Mouse (Mus musculus) activated CD4-positive, CD25-positive, alpha-beta regulatory T cell, adult 4 months (primary cell): ENCODE data around the gene Wnt7b. TPM values are rescaled to one million over a fixed set of nuclear protein-coding genes. Genes with fewer than 3 reads are reported as not detected.

Experiments
- ATAC-seq: one replicate; pipeline ENCODE4 v1.8.0; 2017
- polyA plus RNA-seq, 2 experiments: library from polyadenylated mRNA; unstranded; fragments of 100-300 nt; shearing (Covaris generic); gene quantifications; one replicate each; pipeline ENCODE4 v1.2.1; 2017

Wnt7b gene
- polyA plus RNA-seq = not detected

DNA sequence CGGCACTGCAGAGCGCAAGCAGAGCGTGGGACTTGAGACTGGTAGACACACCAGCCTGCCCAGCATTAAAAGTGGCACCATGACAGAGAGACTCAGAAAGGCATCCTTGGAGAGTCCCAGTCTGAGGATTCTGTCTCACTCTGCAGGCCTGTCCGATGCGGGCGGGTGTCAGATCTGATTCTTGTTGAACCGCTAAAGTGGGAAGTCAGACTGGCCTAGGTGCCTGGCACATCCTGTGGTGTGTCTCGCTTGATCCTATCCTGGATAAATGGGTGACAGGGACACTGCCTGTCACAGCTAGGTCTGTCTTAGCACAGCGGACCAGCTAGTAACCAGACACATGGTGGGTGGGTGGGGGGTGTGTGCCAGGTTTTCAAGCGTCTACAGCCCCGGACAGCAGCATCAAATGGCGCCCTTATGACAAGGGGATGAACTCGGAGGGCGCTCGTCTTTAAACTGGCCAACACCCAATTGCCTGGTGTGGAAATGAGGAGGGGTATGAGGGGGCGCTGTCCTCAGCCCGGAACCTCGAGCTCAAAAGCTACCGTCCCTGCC lies at the start of gene Wnt7b:
Wnt7b (minus strand) TSS at position 118 of the 555 bp plus-strand sequence.
- no peak for ATAC-seq

DNA sequence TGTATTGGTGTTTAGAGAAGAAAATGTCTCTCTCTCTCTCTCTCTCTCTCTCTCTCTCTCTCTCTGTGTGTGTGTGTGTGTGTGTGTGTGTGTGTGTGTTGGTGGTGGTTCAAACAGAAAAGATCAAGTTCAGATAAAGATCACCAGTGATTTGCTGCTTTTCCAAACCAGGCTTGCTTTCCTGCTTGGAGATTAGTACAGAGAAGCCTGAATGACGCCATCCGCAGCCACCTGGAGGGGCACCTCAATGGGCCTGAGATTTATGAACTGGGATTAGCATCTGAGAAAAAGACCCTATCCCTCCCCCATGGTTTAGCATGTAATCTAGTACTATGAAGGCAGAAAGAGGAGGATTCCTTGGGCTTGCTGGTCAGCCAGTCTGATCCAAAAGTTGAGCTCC lies 49.3 kb upstream of the Wnt7b start:
- ATAC-seq = no peak

DNA sequence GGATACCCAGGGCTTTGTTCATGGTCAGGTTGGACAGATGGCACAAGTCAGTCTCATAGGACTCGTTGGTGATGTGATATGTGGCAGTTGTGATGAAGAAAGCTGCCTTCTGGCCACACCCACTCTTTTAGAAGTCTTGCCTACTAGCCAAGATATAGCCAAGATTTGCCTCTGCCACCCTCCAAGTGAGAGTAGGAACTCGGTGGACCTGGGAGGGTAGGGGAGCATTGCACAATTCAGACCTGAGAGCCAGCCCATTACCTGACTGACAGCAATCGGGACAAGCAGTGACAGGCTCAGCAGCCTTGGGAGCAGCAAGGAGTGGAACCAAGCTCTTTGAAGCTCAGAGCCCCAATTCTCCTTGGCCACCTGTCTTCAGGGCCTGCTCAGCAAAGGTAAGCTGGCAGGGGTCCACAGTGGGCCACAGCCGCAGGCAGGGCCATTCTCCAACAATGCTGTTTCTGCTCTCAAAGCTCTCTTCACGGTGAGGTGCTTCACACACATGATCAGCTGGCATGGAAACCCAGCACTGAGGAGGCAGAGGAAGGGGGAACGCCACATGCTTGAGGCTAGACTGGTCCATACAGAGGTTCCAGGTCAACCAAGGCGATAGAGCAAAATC lies 47.8 kb upstream of the Wnt7b start:
- ATAC-seq = no peak

DNA sequence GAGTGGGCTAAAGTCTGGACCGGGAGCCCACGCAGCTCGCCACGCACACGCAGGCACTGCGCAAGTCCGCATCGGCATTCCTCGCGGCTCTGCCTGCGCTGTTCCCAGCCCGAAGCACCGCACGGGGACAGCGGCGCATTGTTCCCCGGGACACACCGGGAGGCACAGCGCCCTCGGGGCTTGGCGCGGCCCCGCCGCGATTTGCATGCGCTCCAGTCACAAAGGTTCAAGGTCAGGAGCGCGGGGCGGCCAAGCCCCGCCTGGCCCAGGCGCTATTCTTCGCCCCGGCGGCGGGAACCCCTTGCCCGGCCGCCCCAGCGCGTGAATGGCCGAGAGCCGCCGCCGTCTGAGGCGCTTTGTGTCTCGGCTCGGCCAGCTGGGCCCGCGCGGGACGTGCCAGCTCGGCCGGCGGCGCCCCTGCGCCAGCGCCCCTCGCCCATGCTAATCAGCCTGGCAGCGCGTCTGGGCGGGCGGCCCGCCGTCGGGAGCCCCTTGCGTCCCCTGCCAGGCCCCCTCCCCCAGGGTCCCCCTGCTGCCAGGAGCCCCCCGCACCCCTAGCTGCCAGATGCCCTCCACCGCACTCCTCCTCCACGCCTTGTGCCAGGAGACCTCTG lies 43.5 kb upstream of the Wnt7b start:
- no peak for ATAC-seq

DNA sequence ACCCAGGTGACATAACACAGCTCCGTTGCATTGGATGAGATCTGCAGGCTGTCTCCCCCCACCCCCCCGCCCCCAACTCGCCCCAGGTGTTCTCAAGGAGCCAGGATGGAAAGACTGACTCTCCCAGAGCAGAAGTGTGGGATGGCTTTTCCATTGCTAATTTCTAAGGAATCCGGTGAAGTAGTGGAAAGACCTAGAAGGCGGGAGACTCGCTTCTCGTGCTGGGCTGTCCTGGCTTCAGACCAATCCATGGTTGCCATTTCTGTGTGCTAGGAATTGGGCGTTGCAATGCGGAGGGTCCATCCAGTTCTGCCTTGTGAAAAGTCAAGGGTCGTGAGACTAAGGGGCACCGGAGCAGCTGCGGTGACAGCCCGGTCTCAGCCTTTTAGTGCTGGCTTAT lies 39.9 kb upstream of the Wnt7b start:
- ATAC-seq = no peak

DNA sequence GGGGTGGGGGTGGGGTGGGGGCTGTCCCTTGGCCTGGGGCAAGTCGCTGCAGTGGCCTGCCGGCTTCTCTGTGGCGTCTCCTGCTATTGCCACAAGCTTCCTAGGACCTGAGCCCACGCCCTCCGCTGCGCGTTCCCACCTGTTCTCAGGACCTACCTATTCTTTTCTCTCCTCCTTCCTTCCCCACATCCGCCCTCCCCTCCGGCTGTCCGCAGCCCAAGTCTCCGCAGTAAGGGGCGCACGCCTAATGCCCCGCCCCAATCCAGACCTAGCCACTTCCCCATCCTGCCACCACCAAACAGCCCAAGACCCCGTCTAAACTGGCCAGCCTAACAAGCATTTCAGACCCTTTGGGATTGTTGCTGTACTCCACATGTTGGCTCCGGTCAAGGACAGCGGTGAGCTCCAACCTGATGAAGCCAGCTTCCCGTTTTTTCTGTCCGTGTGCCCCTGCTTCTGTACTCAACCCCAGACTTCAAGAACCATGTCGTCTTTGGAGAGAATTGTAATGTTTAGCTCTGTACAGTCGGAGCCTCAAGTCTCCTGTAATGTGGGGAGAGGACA lies 33.3 kb upstream of the Wnt7b start:
- no peak for ATAC-seq

DNA sequence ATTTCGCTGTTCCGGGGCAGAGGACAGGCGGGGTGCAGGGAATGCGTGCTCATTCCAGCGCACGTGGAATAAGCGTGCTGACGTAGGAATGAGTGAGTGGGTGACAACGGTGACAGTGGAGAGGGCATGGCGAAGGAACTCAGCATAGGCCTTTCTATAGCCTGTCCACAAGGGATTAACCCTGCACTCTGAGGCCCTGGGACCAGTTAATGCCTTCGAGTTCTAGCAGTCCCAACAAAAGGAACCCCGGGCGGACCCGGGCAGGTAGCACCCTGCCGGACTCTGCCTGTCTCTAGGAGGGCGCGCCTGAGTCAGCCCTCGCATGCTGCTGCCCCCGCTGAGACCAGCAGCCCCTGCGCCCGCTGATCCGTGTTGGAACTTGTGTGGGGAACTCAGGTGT lies 32.8 kb upstream of the Wnt7b start:
- ATAC-seq = no peak

DNA sequence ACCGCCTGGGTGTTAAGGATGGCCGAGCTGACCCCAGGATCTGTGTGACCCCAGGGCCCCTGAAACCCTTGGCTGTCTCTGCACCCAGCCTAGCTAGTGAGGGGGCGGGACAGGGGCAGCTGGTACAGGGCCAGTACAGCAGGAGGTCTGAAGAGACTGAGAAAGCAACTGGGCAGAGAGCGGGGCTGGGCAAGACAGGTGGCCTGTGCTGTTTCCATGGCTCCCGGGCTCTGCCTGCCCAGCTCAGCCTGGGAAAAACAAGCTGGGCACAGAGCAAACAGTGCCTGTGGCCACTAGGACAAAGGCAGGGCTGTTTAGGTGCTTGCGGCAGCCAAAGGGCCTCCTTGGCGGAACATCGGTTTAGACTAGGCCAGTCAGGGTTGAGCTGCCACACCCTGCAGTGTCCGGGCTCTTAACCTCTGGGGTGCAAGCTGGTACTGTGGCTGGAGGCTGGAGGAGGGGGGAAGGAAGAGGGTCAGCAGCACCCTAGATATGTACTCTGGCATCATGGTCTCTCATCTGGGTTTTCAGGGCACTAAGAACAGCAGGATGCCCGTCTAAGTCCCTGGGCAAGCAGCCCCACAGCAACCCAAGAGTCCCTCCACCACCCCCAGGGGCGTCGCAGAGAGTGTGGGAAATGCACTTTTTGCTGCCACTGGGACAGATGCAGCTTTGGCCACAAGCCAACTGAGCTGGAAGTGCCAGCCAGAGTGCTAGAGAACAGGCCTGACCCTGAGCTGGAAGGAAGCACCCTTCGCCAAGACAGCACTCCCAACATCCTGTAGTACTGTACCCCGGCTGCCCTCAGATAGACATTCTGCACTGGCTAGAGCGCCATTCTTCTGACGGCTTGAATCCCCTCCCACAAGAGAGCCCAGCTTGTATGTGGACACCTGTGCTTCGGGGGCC lies 31.3 kb upstream of the Wnt7b start:
- no peak for ATAC-seq

DNA sequence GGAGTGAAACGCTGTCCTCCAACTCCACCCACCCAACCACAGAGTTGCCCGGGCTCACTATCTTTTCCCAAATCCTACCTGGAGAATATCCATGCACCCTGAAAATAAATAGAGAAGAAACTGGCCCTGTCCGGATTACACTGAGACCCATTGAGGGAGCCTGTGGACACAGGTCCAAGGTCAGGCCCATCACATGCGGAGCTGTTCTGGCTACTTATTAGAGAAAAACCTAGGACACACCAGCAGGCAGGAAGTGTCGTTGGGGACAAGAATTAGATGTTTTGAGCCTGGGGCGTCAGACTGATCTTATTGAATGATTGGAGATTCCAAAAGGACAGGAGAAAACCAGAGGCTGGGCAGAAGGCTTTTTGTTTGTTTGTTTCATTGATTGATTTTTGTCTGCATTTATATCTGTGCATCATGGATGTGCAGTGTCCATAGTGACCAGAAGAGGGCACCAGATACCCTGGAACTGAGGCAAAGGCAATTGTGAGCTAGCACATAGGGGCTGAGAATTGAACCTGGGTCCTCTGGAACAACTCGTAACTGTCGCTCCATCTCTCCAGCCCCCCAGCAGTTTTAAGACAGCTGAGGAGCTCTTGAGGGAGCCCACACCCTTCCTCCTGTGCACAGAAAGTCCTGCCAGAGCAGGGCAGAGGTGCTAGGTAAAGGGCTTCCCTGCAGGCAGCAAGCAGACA lies 30.5 kb upstream of the Wnt7b start:
- no peak for ATAC-seq

DNA sequence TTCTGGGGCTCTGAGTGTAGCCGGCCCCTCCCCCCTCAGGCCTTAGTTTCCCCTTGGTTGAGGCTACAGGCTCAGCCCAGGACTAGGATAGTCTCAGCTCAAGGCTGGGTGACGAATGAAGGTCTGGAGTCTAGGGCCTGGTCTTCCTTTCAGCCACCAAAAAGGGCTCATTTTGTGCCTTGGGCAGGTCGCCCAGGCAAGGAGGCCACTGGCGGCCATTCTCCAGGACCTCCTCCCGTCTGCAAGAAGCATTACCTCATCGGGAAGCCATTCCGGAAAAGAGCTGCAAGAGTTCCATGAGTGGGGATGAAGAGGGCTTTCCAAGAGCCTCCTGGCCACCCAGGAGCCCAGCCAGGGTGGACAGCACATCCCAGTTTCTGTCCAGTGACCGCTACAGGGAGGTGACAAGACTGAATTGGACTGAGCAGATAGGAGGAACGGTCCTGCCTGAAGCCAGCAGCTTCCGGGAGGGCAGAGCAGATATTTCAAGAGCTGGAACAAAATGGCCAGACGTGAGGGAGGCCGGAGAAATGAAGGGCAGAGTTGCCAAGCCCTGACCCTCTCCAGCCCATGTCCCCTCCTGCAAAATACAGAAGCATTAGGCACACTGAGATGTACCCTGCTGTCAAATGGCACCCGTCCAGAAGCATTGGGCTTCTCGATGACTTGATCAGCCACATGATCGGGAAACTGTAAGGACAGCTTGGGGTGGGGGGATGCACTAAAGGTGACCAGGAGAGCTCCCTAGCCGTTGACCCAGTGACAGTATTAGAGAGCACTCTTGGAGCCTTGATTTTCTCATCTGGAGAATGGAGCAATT lies 29.6 kb upstream of the Wnt7b start:
- no peak for ATAC-seq

DNA sequence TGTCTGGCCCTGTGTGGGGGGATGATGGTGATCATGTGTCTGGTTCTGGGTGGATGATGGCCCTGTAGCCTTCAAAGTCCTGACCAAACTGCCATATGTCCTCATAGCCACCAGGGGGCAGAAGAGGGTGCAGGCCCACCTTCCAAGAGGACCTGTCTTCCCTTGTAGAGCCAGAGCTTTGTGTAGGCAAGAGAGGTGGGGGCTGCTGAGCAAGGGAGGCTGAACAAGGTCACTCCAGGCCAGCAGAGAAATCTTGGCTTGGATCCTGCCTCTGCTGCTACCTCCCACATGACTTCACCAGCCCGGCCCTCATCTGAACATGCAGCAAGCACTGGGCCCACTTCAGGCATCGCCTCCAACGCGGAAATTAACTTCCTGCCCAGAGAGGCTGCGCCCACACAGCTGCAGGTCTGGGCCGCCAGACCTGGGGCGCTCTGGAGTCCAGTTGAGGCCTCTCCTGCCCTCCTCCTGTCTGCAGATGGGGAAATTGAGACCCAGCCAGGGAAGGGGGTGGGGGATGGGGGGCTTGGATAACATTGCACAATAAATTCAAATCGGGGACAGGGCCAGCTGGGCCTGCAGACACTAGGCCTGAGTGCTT lies 28.4 kb upstream of the Wnt7b start:
- peak; percentile 84 for ATAC-seq

DNA sequence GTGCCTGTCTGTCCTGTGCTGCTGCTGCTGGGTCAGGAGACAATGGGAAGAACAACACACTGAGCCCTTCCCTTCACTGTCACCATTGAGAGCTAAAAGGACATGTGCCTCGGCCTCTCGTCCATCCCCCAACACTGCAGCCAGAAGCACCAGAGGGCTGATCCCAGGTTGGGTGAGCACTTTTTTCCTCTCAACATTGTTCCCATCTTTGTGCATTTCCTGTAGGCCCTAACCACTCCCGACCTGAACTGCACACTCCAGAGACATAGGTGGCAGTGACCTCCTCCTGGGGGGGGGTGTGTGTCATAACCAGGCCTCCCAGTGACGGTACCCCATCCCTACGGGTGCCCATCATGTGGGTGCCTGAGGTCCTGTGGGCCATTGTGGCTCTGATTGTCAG lies 27.8 kb upstream of the Wnt7b start:
- ATAC-seq = no peak

DNA sequence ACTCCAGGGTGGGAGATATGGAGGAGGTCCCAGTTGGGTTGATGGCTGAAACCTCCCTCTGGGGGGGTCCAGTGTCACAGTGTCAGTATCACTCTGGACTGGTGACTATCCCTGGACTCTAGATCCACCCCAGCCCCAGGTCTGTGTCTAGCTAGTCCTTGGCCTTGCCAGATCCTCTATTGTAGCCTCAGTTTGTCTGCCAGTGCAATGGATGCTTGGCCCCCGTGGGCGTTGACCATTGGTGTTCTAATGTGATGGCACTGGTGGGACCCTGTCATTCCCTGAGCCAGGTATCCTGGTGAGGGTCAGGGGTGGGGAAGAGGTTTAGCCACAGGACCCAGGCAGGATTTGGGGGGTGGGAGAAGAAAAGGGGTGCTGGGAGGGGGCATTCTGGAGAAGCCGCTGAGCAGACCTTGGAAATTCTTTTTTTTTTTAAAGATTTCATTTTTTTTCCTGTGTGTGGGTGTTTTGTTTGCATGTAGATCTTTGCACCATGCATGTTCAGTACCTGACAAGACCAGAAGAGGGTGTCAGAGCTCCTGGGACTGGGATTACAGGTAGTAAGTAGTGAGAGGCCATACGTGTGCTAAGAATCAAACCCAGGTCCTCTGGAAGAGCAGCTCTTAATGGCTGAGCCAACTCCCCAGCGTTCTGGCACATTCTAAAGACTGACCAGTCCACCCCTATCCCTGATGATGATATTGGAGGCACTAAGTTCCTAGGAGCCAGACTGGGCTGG lies 27.2 kb upstream of the Wnt7b start:
- no peak for ATAC-seq

DNA sequence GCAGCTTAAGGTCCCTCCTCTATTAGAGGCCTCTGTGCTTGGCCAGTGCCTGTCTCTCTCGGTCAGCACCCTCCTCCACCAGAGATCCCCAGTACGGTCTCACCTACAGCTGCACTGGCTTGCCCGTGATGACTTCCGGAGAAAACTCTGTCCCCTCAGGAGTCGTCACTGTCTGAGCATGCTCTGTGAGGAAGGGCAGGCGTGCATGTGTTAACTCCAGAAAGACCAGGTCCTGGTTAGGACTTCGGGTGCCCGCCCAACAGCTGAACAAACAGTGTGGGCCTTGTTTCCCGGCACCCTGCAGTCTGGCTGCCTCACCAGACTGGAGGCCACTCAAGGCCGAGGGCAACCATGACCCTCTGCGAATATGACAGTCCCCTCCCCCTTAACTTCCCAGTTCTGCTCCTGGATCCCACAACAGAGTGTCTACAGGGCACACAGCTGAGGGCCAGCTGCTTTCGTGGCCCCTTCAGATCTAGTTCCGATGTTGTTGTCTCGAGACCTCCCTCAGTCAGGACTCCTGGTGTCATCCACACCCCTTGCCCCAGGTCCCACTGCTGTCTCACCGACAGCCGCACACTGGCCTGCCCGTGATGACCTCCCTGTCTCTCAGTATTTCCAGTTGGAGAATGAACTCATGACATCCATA lies 23.8 kb upstream of the Wnt7b start:
- no peak for ATAC-seq

DNA sequence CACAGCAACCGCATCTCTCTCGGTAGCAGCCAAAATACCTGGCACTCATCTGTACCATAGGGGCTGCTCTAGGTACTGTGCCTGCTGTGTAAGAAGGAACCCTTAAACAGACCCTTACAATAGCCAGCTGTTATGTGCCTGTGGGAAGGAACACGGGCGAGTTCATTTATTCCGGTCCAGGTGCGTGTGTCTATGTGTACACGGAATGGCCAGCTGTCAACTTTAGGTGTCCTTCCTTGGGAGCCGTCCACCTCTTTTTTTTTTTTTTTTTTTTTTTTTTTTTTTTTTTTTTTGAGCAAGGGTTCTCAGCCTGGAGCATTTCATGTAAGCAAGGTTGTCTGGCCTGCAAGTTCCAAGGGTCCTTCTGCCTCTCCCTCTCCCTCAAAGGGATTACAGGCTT lies 22.7 kb upstream of the Wnt7b start:
- no peak for ATAC-seq

DNA sequence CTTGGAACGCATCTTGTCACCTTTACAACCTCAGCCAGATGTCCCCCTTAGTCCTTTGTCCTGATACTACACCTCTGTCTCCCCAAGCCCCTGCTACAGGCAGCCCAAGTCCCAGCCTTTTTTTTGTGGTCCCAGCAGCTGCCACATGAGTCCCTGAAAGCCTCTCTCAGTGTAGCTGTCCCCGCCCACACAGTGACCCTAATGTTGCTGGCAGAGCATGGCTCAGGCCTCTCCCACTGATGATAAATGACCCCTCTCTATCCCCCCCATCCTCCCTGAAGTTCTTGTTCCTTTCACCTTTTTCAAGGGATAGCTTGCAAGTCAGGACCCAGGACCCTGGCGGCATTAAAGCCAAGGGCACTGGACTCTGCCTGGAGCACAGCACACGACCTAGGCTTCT lies 22.2 kb upstream of the Wnt7b start:
- no peak for ATAC-seq

DNA sequence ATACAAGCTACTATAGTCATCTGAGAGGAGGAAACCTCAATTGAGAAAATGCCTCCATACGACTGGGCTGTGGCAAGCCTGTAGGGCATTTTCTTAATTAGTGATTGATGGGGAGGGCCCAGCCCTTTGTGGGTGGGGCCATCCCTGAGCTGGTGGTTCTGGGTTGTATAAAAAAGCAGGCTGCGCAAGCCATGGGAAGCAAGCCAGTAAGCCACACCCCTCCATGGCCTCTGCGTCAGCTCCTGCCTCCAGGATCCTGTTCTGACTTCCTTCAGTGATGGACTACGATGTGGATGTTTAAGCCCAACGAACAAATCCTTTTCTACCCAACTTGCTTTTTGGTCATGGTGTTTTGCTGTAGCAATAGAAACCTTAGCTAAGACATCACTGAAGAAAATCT lies 21.1 kb upstream of the Wnt7b start:
- no peak for ATAC-seq

DNA sequence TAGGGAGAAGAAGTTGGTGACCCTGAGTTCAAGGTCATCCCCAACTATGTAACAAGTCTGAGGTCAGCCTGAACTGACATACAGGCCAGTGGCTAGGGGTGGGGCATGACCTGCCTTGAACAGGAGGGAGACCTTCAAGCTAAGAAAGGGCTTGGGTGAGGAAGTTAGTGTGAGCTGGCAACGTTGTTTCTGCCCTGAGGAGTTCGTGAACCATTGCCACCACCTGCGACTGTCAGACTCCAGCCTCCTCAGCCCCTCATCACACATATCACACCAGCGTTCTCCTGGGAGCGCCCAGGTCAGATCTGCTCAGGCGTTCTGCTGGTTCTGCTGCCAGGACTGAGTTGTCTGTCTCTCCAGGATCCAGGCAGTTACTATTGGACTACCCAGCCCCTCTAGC lies 20.5 kb upstream of the Wnt7b start:
- ATAC-seq = no peak

DNA sequence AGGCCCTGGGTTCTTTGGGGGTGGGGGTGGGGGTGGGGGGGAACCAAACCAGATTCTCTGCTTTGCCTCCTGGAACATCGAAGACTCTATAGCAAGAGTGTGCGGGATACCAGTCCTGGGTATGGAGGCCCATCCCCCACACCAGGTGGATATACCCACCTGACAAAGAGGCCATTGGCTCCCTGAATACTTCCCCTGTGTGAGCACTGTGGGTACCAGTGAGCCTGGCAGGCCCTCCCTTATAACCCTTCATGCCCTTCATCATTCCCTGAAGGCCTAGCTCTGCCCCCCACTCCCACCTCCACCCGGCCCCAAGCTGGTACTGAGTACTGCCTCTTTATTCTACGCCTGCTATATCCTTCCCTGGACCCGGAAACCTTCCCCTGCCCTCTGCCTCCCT lies 19.7 kb upstream of the Wnt7b start:
- no peak for ATAC-seq

DNA sequence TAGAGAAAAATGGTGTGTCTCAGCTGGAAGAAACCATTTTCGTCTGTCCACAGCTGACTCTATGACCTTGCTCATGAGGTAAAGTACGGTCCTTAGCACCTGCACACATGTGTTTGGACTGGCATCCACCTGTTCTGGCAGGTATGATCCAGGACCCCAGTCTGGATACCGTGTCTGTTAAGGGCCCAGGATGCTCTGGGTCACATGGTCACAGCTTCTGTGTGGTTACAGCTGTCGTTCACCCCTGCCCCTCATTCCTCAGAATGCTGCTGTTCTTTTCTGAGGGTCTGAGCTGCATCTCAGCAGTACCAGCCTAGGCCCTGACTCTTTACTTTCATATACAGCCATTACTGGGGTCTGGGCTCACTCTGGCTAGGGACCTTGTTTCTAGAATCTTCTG lies 18.9 kb upstream of the Wnt7b start:
- ATAC-seq = no peak
